Mouse (Mus musculus): ENCODE data around the gene Znhit3.
"Not testable (repeated sequence)": the region's sequence is repeated elsewhere in the genome, so short reads cannot be mapped to it uniquely, and the experiment has no call there.

Gene Znhit3

DNA sequence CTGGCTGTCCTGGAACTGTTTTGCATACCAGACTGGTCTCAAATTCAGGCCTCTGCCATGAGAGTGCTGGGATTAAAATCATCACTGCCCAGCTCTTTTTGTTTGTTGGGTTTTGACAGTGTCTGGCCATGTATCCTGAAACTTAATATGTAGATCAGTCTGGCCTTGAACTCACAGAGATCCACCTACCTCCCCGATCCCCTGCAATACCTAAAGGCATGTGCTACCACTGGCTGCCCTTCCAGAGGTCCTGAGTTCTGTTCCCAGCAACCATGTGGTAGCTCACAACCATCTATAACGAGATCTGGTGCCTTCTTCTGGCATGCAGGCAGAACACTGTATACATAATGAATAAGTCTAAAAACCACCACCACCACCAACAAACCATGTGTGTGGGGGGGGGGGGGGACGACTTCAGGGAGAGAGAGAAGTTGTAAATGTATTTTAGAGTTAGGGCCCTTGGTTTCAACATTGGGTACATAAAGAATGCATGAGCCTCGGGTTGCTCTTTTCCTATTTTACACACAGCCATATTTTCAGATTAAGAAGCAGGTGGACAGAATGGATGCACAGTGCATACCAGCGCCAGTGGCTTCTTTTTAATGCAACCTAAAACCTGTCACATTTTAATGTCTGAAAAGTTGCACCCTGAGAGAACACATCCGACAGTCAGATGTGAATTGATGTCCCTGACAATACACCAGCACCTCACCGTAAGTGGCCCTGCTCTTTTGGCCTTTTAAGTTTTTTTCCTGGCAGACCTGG is 37.0 kb downstream of the Znhit3 start:
- DNase-seq (ENCODE audit: low spot score in 2 of 2), result no peak

DNA sequence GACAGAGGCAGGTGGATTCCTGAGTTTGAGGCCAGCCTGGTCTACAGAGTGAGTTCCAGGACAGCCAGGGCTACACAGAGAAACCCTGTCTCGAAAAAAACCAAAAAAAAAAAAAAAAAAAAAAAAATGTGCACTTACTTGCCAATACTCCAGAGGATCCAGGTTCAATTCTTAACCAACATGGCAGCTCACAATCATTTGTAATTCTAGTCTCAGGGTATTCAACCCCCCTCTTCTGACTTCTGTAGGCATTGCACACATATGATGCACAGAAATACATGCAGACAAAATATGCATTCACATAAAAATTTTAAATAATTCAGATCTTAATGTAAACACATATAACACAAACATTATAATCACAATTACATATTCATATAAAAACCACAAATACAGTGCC is 40.1 kb downstream of the Znhit3 start:
- DNase-seq (ENCODE audit: low spot score in 2 of 2), result not testable (repeated sequence)

DNA sequence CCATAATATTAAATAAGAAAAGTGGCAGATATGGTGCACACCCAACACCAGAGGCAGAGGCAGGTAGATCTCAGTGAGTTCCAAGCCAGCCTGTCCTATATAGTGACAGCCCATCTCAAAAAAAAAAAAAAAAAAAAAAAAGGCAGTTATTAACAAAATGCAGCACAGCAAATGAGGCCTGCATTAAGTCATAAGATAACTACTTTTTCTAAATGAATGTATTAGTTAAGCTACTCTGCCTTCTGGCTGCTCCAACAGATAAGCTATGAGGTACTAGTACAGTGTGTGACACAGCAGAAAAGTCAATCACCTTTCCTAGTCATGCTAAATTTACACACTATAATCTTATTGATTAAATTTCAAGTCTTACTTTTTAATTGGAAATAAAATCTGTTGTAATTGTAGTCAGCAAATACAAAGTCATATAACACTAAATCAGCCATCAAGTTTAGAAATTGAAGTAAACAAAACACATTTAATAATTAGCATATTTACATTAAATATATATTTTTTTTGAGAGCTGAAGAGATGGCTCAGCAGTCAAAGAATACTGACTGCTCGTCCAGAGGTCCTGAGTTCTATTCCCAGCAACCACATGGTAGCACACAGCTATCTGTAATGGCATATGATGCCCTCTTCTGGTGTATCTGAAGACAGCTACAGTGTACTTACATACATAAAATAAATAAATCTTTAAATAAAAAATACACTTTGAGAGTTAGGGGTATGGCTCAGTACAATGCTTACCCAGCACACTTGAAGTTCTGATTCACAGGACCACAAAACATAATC is 42.9 kb downstream of the Znhit3 start:
- DNase-seq (ENCODE audit: low spot score in 2 of 2), result no peak

DNA sequence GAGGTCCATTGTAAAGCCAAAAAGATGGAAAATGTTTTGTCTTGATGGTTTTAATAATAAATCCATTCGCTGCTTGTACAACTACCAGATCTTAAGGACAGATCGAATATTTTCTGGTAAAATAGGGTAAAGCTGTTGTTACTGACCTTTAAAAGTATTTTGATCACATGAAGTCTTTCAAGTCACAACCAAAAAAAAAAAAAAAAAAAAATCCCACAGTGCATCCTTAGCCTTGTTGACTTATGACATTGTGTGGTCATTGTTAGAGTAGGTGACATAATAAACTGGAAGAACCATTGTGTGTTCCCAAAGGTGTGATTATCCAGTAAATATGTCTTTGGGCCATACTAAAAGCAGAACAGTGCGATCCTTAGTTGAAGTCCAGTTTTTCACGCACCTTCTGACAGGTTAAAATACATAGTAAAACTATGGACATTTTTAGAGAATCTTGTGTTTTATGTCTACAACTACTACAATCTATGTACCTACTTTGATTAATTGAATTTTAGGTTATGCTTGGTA is 44.6 kb downstream of the Znhit3 start:
- no peak for DNase-seq (ENCODE audit: low spot score in 2 of 2)

DNA sequence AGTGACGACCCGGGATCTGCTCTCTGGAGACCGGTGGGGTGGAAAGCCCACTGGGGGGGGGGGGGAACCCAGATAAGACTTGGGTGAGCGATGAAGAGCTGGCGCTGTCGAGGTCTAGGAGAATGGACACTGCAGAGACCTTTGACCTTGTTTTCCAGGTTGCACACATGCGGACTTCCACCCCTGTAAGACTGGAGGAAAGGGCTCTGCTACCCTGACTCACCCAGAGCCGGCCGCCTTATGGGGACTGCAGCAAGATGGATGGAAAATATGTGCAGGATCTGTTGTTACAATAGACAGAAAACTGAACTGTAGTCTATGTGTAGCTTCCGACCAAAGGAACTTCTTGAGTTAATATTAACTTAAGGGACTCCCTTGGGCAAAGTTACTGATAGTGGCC is 45.1 kb downstream of the Znhit3 start:
- peak in 1 of 2 experiments; percentile 36 for DNase-seq (ENCODE audit: low spot score in 2 of 2)

DNA sequence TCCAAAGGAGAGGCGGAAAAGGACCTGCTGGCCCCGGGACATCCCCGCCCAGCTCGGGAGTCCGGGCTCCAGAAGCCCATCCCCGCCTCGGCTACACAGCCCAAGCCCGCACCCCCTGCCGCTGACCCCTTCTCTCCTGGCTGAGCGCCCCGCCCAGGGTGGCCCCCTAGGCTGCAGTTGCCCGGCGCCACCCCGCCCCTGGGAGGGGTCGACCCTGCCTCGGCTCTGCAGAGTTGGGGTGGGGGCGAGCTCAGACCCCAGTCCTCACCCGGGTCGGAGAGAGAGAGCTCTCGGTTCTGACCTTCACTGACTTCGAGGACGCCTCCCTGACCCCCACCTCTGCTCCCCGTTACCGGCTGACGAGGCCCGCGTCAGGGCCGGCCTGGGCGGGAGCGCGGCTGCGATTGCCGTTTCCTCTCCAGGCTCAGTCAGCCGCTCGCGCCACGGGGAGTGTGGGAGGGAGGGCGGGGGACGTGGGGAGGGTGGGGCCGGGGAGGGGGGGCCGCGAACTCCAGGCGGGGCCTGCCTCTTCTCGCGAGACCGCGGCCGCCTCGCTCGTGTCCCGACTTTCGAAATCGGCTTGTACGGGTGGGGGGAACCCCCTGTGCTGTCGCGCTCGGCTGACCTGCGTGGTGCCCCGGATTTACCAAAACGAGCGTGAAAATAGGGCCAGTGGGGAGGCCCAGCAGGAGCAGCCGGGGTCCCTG is 45.7 kb downstream of the Znhit3 start, which contains the start of gene Ggnbp2:
TSS of gene Ggnbp2 (minus strand) at position 481 of the 707 bp plus-strand sequence.
- DNase-seq (ENCODE audit: low spot score in 2 of 2), result peak; percentile 93 to 94

DNA sequence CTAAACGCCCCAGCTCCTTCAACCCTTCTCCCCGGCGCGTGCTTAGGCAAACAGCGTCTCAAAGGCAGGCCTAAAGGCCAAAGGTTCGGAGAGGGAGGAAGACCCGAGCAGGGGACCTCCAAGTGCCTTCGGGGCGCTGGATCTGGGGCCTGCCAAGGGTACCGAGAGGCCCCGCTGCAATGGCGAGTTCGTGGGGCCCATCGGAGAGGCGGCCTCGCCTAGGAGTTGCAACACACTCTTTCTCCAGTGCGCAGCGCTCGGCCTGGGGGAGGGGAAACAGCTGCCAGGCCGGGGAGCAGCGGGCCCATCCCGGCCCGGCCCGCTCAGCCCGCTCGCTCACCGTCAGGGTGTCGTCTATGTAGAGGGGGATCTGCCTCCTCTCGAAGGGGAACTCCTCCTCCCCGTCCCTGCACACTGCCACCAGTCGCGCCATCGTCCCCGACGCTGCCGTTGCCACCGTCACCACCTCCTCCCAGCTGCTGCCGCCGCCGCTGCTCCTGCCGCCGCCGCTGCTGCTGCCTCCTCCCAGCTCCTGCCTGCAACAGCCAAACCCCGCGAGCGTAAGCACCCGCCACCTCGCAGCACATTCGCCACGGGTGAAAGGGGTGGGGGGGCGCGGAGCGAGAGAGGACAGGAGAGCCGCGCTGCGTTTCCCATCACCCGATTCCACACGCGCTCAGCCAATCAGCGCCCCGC is 46.5 kb downstream of the Znhit3 start:
- DNase-seq (ENCODE audit: low spot score in 2 of 2), result peak; percentile 93 to 97

DNA sequence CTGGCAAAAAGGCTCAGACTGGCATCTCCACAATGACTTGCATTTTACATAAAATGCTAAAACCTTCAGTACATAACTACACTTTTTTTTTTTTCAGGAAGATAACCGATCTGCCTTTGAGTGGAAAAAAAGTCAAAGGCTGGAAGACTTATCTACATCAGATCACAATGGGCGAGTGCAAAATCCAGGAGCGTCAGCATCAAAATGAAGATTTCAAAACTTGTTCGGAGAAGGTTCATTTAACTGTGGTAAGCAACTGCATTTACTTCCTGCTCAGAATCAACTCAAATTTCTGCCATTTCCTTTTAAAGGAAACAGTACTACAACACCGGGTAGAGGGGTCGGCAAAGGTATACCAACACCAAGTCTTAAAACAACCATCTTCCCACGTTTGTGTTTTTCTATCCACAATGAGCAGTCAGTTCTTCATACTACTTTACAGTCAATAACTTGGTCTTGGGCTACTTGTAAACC is 47.3 kb downstream of the Znhit3 start:
- peak in 1 of 2 experiments; percentile 9 for DNase-seq (ENCODE audit: low spot score in 2 of 2)

DNA sequence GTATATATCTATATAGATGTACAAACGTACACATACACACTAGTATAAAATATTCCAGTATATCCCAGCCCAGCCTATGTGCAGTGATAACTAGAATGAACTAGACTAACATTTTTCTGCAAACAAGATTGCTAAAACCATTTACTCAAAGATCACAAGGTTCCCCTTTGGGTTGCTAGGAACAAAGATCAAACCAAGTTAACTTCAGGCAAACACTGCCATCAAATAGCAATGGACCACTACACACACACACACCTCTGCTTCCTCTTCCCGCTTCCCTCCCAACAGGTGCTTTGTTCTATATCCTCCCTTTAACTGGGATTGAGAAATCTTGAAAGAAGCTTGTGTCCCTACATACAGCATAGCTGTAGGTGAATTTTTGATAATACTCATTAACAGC is 48.6 kb downstream of the Znhit3 start:
- no peak for DNase-seq (ENCODE audit: low spot score in 2 of 2)

DNA sequence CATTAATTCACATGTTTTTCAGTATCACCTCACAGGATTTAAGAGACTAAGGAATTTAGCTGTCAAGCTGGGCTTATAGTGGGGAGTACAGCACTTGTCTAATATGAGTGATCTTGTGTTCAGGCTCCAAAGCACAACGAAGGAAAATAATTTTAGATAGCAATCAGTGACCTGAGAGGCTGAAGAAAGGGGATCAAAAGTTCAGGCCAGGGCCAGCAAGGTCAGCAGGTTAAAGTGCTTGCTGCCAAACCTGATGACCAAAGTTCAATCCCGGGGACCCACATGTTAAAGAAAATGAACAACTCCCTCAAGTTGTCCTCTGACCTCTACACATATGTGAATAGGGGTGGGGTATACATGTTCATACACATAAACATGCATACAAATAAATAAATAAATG is 50.9 kb downstream of the Znhit3 start:
- DNase-seq (ENCODE audit: low spot score in 2 of 2), result no peak

Data from thymus, postnatal 10 days (tissue).